Comparison of ENCODE assay signal across 11 mouse cellular contexts in genomic region chr17:64454736-64455135, GRCm38 (mm10).
"Had no signal": no experiment of that assay in that cellular context is flagged by ENCODE, and none has a peak within 500 bp of the region (broad histone marks: within the 10 kb centered on the region; RNA-seq: fewer than 3 reads in every experiment).

No protein-coding gene starts in this region.

- H3K4me3 ChIP-seq: limb, embryonic 13.5 days; neural tube, embryonic 15.5 days had no signal

- H3K4me2 ChIP-seq: limb, embryonic 13.5 days; neural tube, embryonic 15.5 days had no signal

- H3K9ac ChIP-seq: limb, embryonic 13.5 days; liver, embryonic 14.5 days; neural tube, embryonic 15.5 days had no signal

- H3K27ac ChIP-seq: limb, embryonic 13.5 days; liver, embryonic 14.5 days; neural tube, embryonic 15.5 days had no signal

- H3K27me3 ChIP-seq: limb, embryonic 13.5 days; neural tube, embryonic 15.5 days had no signal

- H3K4me1 ChIP-seq: limb, embryonic 13.5 days; neural tube, embryonic 15.5 days had no signal

- H3K9me3 ChIP-seq: neural tube, embryonic 15.5 days had no signal

- DNase-seq: kidney, adult 18-20 months; kidney, postnatal 10 days; left cerebral cortex, postnatal 4 days; lung, adult 18-20 months; midbrain, embryonic 14.5 days; spleen, adult 18-20 months; thymus, adult 2 months; thymus, postnatal 25 days had no signal

- H3K36me3 ChIP-seq: limb, embryonic 13.5 days; neural tube, embryonic 15.5 days had no signal
